In genomic region chr1:183144602-183145205, GRCm38 (mm10) we compare ENCODE assay signal across 15 mouse cellular contexts.
DNase-seq lines count a peak whose midpoint lies in the region; ATAC-seq and TF ChIP-seq lines count a peak whose summit lies in the region.
"Had no signal": no experiment of that assay in that cellular context is flagged by ENCODE, and none has a peak within 500 bp of the region (broad histone marks: within the 10 kb centered on the region; RNA-seq: fewer than 3 reads in every experiment).

No protein-coding gene starts in this region.

- ATAC-seq in lung, embryonic 14.5 days (ENCODE audit: insufficient read depth) = no peak
- ATAC-seq in CD4-positive, CD25-positive, alpha-beta regulatory T cell, adult 4 months = peak; percentile 68
- no peak for ATAC-seq in limb, embryonic 15.5 days (ENCODE audit: insufficient number of reproducible peaks, low FRiP score, low TSS enrichment, low read depth)

- TF ChIP-seq CTCF in lung, embryonic 14.5 days (IDR thresholded peaks at IDR 0.05; ENCODE audit: low read depth) = no peak

- H3K9me3 ChIP-seq in lung, embryonic 14.5 days (ENCODE audit: low read depth, low read length) = no peaks in the 10 kb centered on the region
- no peaks in the 10 kb centered on the region for H3K9me3 ChIP-seq in embryonic facial prominence, embryonic 10.5 days
- H3K9me3 ChIP-seq in limb, embryonic 15.5 days = no peaks in the 10 kb centered on the region
- H3K9me3 ChIP-seq: G1E; heart, embryonic 10.5 days; hindbrain, embryonic 13.5 days had no signal

- no peak overlapping the region for H3K27ac ChIP-seq in lung, embryonic 14.5 days (ENCODE audit: low read depth)
- H3K27ac ChIP-seq in embryonic facial prominence, embryonic 10.5 days (replicated peaks) = no peak overlapping the region
- H3K27ac ChIP-seq in limb, embryonic 15.5 days = 0 out of 2 replicates have a peak overlapping the region, but pooled peaks have one; percentile 30
- H3K27ac ChIP-seq: heart, embryonic 10.5 days; hindbrain, embryonic 13.5 days had no signal

- no peak overlapping the region for H3K9ac ChIP-seq in lung, embryonic 14.5 days
- H3K9ac ChIP-seq in limb, embryonic 15.5 days = no peak overlapping the region
- H3K9ac ChIP-seq: hindbrain, embryonic 13.5 days had no signal

- no peak overlapping the region for H3K4me2 ChIP-seq in lung, embryonic 14.5 days
- peak overlapping the region; percentile 21 for H3K4me2 ChIP-seq in limb, embryonic 15.5 days
- H3K4me2 ChIP-seq: hindbrain, embryonic 13.5 days had no signal

- DNase-seq in lung, embryonic 14.5 days = peak; percentile 69
- DNase-seq in lung, postnatal 14 days = no peak
- no peak for DNase-seq in embryonic facial prominence, embryonic 10.5 days (ENCODE audit: low spot score)
- DNase-seq in testis, postnatal 10 days (ENCODE audit: low spot score) = no peak
- DNase-seq in frontal cortex, postnatal 14 days (ENCODE audit: low spot score in 2 of 2) = no peak
- DNase-seq: adrenal gland, postnatal 25 days; cerebellum, postnatal 36 days; kidney, postnatal 25 days; right cerebral cortex, postnatal 14 days; thymus, postnatal 4 days had no signal

- H3K4me1 ChIP-seq in lung, embryonic 14.5 days (ENCODE audit: insufficient read depth) = peaks cover 9% of the 10 kb centered on the region; the same call in 1 of the 2 replicates
- H3K4me1 ChIP-seq in embryonic facial prominence, embryonic 10.5 days = peaks cover 85% of the 10 kb centered on the region
- peaks cover 55% of the 10 kb centered on the region for H3K4me1 ChIP-seq in limb, embryonic 15.5 days

- no peaks in the 10 kb centered on the region for H3K27me3 ChIP-seq in lung, embryonic 14.5 days (ENCODE audit: insufficient read depth, low read length)
- H3K27me3 ChIP-seq in embryonic facial prominence, embryonic 10.5 days (replicated peaks; ENCODE audit: low read depth, poor library complexity, severe bottlenecking) = peaks cover 34% of the 10 kb centered on the region
- H3K27me3 ChIP-seq in limb, embryonic 15.5 days = no peaks in the 10 kb centered on the region
- H3K27me3 ChIP-seq: hindbrain, embryonic 13.5 days had no signal

- no peak overlapping the region for H3K4me3 ChIP-seq in lung, embryonic 14.5 days (ENCODE audit: low read depth, low read length)
- peak overlapping the region; percentile 16; the same call in 1 of the 2 replicates for H3K4me3 ChIP-seq in embryonic facial prominence, embryonic 10.5 days
- peak overlapping the region; percentile 18 for H3K4me3 ChIP-seq in limb, embryonic 15.5 days
- H3K4me3 ChIP-seq: heart, embryonic 10.5 days; hindbrain, embryonic 13.5 days had no signal

- H3K36me3 ChIP-seq in lung, embryonic 14.5 days (ENCODE audit: insufficient read depth) = no peaks in the 10 kb centered on the region
- H3K36me3 ChIP-seq in embryonic facial prominence, embryonic 10.5 days (replicated peaks) = no peaks in the 10 kb centered on the region
- no peaks in the 10 kb centered on the region for H3K36me3 ChIP-seq in limb, embryonic 15.5 days
- H3K36me3 ChIP-seq: heart, embryonic 10.5 days; hindbrain, embryonic 13.5 days had no signal

- WGBS in lung, embryonic 14.5 days = 7% methylated on average over 4 of the region's 4 CpGs
- WGBS in embryonic facial prominence, embryonic 10.5 days = 15% methylated on average over 4 of the region's 4 CpGs
- 10% methylated on average over 4 of the region's 4 CpGs for WGBS in limb, embryonic 15.5 days
